Mouse (Mus musculus) liver, embryonic 14 days (tissue): Measurements from ENCODE around the gene Gm10670. TPM values are rescaled to one million over a fixed set of nuclear protein-coding genes. Genes with fewer than 3 reads are reported as not detected.

Source experiments
- polyA plus RNA-seq: library from polyadenylated mRNA; depleted of rRNA; stranded (reverse); fragments of >200 nt; gene quantifications from 2 replicates; pipeline ENCODE4 v1.2.3, GENCODE M21; 2012; rRNA removed

Gene Gm10670
- polyA plus RNA-seq, result not detected in 2 replicates

DNA sequence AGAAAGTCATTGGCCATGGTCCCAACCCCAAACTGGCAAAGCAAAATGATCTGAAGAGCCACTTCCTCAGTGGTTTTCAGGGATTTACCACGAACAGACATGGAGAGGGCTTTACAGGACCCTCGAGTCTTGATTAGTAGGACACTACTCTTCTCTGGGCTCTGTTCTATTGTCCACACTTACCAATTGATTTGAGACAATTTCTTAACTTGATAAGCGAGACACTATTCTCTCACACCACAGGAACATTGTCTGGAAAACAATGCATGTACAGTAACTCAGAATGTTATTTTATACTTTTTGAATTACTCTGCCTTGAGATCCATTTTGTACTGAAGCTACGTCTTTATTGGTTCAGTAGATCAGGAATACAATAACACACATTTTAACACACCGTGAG lies at the start of gene Gm10670:
Gm10670 (minus strand) TSS at position 101 of the 400 bp plus-strand sequence.

DNA sequence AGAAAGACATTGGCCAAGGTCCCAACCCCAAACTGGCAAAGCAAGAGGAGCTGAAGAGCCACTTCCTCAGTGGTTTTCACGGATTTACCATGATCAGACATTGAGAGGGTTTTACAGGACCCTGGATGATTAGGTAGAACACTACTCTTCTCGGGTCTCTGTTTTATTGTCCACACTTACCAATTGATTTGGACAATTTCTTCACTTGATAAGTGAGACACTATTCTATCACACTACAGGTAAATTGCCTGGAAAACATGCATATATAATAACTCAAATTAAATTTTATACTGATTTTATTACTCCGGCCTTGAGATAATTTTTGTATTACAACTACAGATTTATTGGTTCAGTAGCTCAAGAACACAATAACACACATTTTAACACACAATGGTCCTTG lies 35.7 kb upstream of the Gm10670 start, which contains the start of gene Vmn1r103:
Vmn1r103 (minus strand) TSS at position 101 of the 400 bp plus-strand sequence.

DNA sequence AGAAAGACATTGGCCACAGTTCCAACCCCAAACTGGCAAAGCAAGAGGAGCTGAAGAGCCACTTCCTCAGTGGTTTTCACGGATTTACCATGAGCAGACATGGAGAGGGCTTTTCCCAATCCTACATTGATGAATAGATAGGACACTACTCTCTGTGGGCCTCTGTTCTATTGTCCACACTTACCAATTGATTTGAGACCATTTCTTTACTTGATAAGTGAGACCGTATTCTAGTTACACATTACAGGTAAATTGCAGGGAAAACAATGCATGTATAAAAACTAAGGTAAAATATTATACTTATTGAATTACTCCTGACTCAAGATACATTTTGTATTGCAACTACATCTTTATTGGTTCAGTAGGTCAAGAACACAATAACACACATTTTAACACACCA lies 32.2 kb downstream of the Gm10670 start, which contains the start of gene Vmn1r101:
Vmn1r101 (minus strand) TSS at position 101 of the 400 bp plus-strand sequence.

Other genes with a start within 250 kb of the Gm10670 start
- not detected in 2 replicates for gene Gm4498, start 241.1 kb downstream of the Gm10670 start, polyA plus RNA-seq
- gene Gm5890, start 212.1 kb downstream of the Gm10670 start, polyA plus RNA-seq, result not detected in 2 replicates
- gene Gm4133, start 140.9 kb downstream of the Gm10670 start, polyA plus RNA-seq, result not detected in 2 replicates
- not detected in 2 replicates for gene Gm5728, start 99.5 kb downstream of the Gm10670 start, polyA plus RNA-seq
- not detected in 2 replicates for gene Vmn1r100, start 57.0 kb downstream of the Gm10670 start, polyA plus RNA-seq
- gene Vmn1r101, start 32.3 kb downstream of the Gm10670 start, polyA plus RNA-seq, result not detected in 2 replicates
- gene Vmn1r103, start 35.6 kb upstream of the Gm10670 start, polyA plus RNA-seq, result not detected in 2 replicates
- not detected in 2 replicates for gene Vmn1r104, start 58.9 kb upstream of the Gm10670 start, polyA plus RNA-seq
- gene Gm5726, start 70.8 kb upstream of the Gm10670 start, polyA plus RNA-seq, result not detected in 2 replicates
- gene Gm4141, start 101.3 kb upstream of the Gm10670 start, polyA plus RNA-seq, result not detected in 2 replicates
- not detected in 2 replicates for gene Gm4513, start 124.1 kb upstream of the Gm10670 start, polyA plus RNA-seq
- gene Vmn1r107, start 194.0 kb upstream of the Gm10670 start, polyA plus RNA-seq, result not detected in 2 replicates
- not detected in 2 replicates for gene Vmn1r111, start 228.3 kb upstream of the Gm10670 start, polyA plus RNA-seq